Mouse (Mus musculus): ENCODE data around the gene Srrd. TPM values are rescaled to one million over a fixed set of nuclear protein-coding genes. Genes with fewer than 3 reads are reported as not detected.

Srrd gene
- polyA plus RNA-seq, 1 experiment = 31.2 TPM

DNA sequence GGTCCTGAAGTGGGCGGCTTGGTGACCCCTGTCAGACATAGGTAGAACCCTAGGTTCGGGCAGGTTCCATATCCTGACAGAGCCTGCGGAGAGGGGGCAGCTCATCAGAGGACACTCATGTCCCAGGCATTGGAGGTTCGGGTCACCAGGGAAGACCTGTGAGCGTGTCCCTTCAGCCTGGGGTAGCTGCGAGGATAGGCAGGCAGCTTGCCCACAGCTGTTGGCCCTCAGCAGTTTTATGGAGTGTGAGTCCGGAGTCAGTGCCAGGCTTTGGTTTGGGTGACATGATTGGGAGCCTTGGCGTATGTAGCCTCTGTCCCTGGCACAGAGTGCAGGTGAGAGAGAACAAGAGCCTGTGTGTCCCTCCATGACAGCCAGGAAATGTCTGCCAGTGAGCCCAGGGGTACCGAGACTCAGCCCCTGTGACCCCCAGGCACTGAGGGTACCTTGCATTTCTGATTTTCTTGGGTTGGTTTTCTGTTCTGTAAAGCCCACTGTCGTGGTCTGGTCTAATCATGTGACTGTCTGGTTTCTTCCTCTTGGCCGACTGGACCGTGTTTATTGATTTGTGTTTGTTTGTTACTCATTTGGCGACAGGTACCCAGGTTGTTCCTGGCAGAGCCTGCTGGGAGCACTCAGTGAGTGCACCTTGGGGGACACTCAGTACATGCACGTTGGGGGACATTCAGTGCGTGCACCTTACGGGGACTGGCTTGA, 52.9 kb downstream of the Srrd start:
- H3K27ac ChIP-seq (ENCODE audit: insufficient read depth, low read depth, low read length) = no peak overlapping the region
- peaks cover 27% of the 10 kb centered on the region for H3K4me1 ChIP-seq (ENCODE audit: control insufficient read depth, insufficient read depth, low read length)
- DNase-seq = no peak
- TF ChIP-seq CTCF (conservative IDR thresholded peaks at IDR 0.05; ENCODE audit: insufficient read depth, insufficient read length, low read depth, low read length) (no peak), POLR2A (IDR thresholded peaks at IDR 0.05; ENCODE audit: low read depth, low read length) (no peak)
- peak overlapping the region; percentile 24; the same call in 1 of the 2 replicates for H3K4me3 ChIP-seq (ENCODE audit: insufficient read depth, low read depth, low read length)
- H3K27me3 ChIP-seq (replicated peaks; ENCODE audit: control insufficient read depth, insufficient read depth, low read length) = no peaks in the 10 kb centered on the region
- 59% methylated on average over 16 of the region's 16 CpGs for WGBS
- H3K36me3 ChIP-seq (ENCODE audit: control insufficient read depth, insufficient read depth, low read length) = no peaks in the 10 kb centered on the region

DNA sequence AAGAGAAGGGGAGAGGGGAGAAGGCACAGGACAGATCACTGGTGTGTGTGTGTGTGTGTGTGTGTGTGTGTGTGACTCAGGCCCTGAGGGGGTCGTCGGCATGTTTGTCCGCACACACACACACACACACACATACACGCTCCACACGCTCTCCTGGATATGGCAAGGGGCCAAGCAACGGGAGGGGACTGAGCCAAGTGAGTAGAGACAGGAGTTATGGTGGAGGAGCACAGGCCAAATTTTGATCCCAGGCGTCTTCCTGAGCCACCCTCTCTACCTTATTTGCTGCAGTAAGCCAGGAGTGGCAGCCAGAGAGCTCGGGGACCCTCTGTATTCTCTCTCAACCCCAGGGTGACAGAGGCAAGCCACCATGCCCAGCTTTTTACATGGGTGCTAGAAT, 53.6 kb downstream of the Srrd start:
- Histone ChIP-seq H3K4me3 (ENCODE audit: insufficient read depth, low read depth, low read length) (peak overlapping the region; percentile 18; the same call in 1 of the 2 replicates), H3K27ac (ENCODE audit: insufficient read depth, low read depth, low read length) (no peak overlapping the region), H3K4me1 (ENCODE audit: control insufficient read depth, insufficient read depth, low read length) (peaks cover 24% of the 10 kb centered on the region), H3K27me3 (replicated peaks; ENCODE audit: control insufficient read depth, insufficient read depth, low read length) (no peaks in the 10 kb centered on the region), H3K36me3 (ENCODE audit: control insufficient read depth, insufficient read depth, low read length) (no peaks in the 10 kb centered on the region)
- TF ChIP-seq POLR2A (IDR thresholded peaks at IDR 0.05; ENCODE audit: low read depth, low read length) = no peak
- no peak for TF ChIP-seq CTCF (conservative IDR thresholded peaks at IDR 0.05; ENCODE audit: insufficient read depth, insufficient read length, low read depth, low read length)
- DNase-seq = peak; percentile 72
- WGBS = 27% methylated on average over 8 of the region's 8 CpGs

DNA sequence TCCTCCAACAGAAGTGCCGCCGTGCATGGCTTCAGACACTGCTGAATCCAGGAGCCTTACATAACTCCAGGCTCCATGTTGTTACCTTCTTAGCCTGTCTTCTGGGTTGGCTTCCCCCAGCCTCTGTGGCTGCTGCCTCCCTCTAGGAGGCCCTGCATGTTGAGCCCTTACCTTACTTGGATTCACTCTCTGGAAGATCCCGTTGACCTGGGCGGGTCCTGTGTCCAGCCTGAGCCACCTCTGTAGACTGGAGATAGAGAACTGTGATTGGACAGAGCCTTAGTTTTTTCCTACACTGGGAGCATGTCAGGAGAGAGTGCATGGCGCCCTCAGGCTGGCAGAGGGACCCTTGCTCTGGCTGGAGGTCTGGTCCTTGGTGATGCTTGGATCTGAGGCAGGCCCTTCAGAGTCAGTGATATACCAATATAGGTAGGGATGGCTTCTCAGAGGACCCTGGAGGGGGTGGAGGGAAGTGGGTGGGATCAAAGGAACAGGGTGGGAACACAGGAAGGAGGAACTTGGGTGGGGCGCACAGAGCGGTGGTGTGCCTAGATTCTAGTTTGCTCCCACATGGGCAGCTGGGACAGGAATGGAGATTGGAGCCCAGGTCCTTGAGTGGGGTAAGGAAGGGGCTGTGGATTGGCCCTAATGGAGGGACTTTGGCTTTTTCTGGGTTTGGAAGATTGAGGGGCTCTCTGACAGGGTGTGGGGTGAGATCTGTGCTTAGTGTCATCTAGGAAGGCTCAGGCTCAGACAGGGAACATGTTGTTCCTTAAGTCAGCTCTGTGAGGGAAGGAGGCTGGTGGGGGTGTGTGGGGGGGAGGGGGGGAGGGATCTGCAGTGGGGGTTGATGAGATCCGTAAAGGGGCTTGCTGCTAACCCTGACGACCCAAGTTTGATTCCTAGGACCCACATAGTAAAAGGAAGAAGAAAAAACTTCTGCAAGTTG, 54.4 kb downstream of the Srrd start:
- no peak for TF ChIP-seq POLR2A (IDR thresholded peaks at IDR 0.05; ENCODE audit: low read depth, low read length)
- no peak for TF ChIP-seq CTCF (conservative IDR thresholded peaks at IDR 0.05; ENCODE audit: insufficient read depth, insufficient read length, low read depth, low read length)
- 73% methylated on average over 9 of the region's 9 CpGs for WGBS
- Histone ChIP-seq H3K27ac (ENCODE audit: insufficient read depth, low read depth, low read length) (peak overlapping the region; percentile 22; the same call in 1 of the 2 replicates), H3K4me1 (ENCODE audit: control insufficient read depth, insufficient read depth, low read length) (peaks cover 19% of the 10 kb centered on the region), H3K4me3 (ENCODE audit: insufficient read depth, low read depth, low read length) (peak overlapping the region; percentile 22; the same call in 1 of the 2 replicates), H3K36me3 (ENCODE audit: control insufficient read depth, insufficient read depth, low read length) (no peaks in the 10 kb centered on the region), H3K27me3 (replicated peaks; ENCODE audit: control insufficient read depth, insufficient read depth, low read length) (no peaks in the 10 kb centered on the region)
- peak; percentile 67 for DNase-seq

DNA sequence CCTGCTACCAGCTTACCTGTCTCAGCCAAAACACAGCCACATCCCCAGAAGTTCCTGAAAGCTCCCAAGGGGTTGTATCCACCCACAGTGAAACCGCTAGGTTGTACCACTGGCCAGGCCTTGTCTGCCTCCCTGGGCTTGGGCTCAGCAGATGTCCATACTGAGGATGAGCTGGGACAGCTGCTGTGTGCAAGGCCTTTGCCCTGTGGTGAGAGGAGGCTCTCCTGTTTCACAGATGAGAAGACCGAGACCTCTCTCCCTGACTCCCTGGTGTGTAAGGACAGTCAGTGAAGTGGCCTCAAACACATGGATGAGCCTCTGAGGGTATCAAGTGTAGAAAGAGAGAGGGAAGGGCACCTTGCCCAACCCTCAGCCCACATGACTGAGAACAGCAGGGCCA, 55.2 kb downstream of the Srrd start:
- TF ChIP-seq CTCF (conservative IDR thresholded peaks at IDR 0.05; ENCODE audit: insufficient read depth, insufficient read length, low read depth, low read length) = no peak
- TF ChIP-seq POLR2A (IDR thresholded peaks at IDR 0.05; ENCODE audit: low read depth, low read length) = no peak
- 81% methylated on average over 2 of the region's 2 CpGs for WGBS
- H3K27ac ChIP-seq (ENCODE audit: insufficient read depth, low read depth, low read length) = 0 out of 2 replicates have a peak overlapping the region, but pooled peaks have one; percentile 9
- no peaks in the 10 kb centered on the region for H3K36me3 ChIP-seq (ENCODE audit: control insufficient read depth, insufficient read depth, low read length)
- H3K4me1 ChIP-seq (ENCODE audit: control insufficient read depth, insufficient read depth, low read length) = peaks cover 24% of the 10 kb centered on the region
- no peaks in the 10 kb centered on the region for H3K27me3 ChIP-seq (replicated peaks; ENCODE audit: control insufficient read depth, insufficient read depth, low read length)
- DNase-seq = no peak
- no peak overlapping the region for H3K4me3 ChIP-seq (ENCODE audit: insufficient read depth, low read depth, low read length)

Other genes starting within 250 kb of the Srrd start
- gene Cryba4, start 90.5 kb downstream of the Srrd start, polyA plus RNA-seq (2012; rRNA removed) = 0.35 TPM in 1 of 2 replicates, not detected in the other
- 0.14 TPM in 1 of 2 replicates, not detected in the other for gene Crybb1, start 87.2 kb downstream of the Srrd start, polyA plus RNA-seq (2012; rRNA removed)
- gene Tpst2, start 66.3 kb downstream of the Srrd start, polyA plus RNA-seq (2012; rRNA removed) = 37.6 and 42.0 TPM in 2 replicates
- 26.7 and 29.1 TPM in 2 replicates for gene Tfip11, start 16.7 kb downstream of the Srrd start, polyA plus RNA-seq (2012; rRNA removed)
- gene Hps4, start within 50 bp of the Srrd start, polyA plus RNA-seq (2012; rRNA removed) = 43.5 and 54.3 TPM in 2 replicates
- not detected in 2 replicates for gene Gm6583, start 13.0 kb upstream of the Srrd start, polyA plus RNA-seq (2012; rRNA removed)
- 0.20 and 0.45 TPM in 2 replicates for gene Asphd2, start 51.8 kb upstream of the Srrd start, polyA plus RNA-seq (2012; rRNA removed)
- not detected in 2 replicates for gene Gm6588, start 106.4 kb upstream of the Srrd start, polyA plus RNA-seq (2012; rRNA removed)
- 0.17 and 0.20 TPM in 2 replicates for gene Sez6l, start 234.1 kb upstream of the Srrd start, polyA plus RNA-seq (2012; rRNA removed)

All from kidney, adult 2 months (tissue).